Mouse (Mus musculus) kidney, embryonic 16.5 days (tissue): ENCODE measurements around the gene Shisa3. TPM values are rescaled to one million over a fixed set of nuclear protein-coding genes. Genes with fewer than 3 reads are reported as not detected.

Experiments used
- ATAC-seq: fragments of 200-750 bp; cut with Nextera tagmentation; 2 replicates; pipeline ENCODE4 v1.8.0; 2017; ENCODE audit warnings: moderate TSS enrichment; ENCODE audit not compliant: low FRiP score, low TSS enrichment
- H3K27ac ChIP-seq: fragments of 300-500 bp; sonication (generic); 2 replicates; pipeline ENCODE4 v1.5.1; 2014; ENCODE audit warnings: low read length
- H3K27me3 ChIP-seq: fragments of 300-500 bp; sonication (generic); 2 replicates; pipeline ENCODE4 v1.6.1; 2014; ENCODE audit warnings: low read length, control low read depth, mixed read lengths; ENCODE audit not compliant: insufficient read depth
- H3K36me3 ChIP-seq: fragments of 300-500 bp; sonication (generic); 2 replicates; pipeline ENCODE4 v1.6.1; 2014; ENCODE audit warnings: low read length, control low read depth, mixed read lengths; ENCODE audit not compliant: insufficient read depth
- H3K4me1 ChIP-seq: fragments of 300-500 bp; sonication (generic); 2 replicates; pipeline ENCODE4 v1.6.1; 2014; ENCODE audit warnings: low read length, control low read depth, mixed read lengths; ENCODE audit not compliant: insufficient read depth
- H3K4me2 ChIP-seq: fragments of 300-500 bp; sonication (generic); replicated peaks from 2 replicates; pipeline ENCODE4 v1.6.1; 2014; ENCODE audit warnings: low read depth, low read length
- H3K4me3 ChIP-seq: fragments of 300-500 bp; sonication (generic); 2 replicates; pipeline ENCODE4 v1.5.1; 2014; ENCODE audit warnings: mild to moderate bottlenecking, low read length
- H3K9ac ChIP-seq: fragments of 300-500 bp; sonication (generic); replicated peaks from 2 replicates; pipeline ENCODE4 v1.6.1; 2014; ENCODE audit warnings: low read length
- H3K9me3 ChIP-seq: fragments of 300-500 bp; sonication (generic); 2 replicates; pipeline ENCODE4 v1.6.1; 2016; ENCODE audit warnings: low read length, control low read depth
- WGBS: fragments of 180-500 bp; shearing (Covaris S2); extraction: QIAGEN DNeasy Blood & Tissue Kit; methylation state at CpG from one replicate; pipeline ENCODE4 v1.1.7; 2014; 5-methylcytosine and 5-hydroxymethylcytosine counted together
- polyA plus RNA-seq: library from polyadenylated mRNA; unstranded; fragments of >200 nt; fragmentation: Nextera tagmentation; extraction: Ambion mirVana; gene quantifications from 2 replicates; pipeline ENCODE4 v1.2.1, GENCODE M21; 2015

The Shisa3 gene
- polyA plus RNA-seq, 1 experiment from 2014 or later = 92.3 TPM

GRCm38 (mm10) chr5:67631261-67631660 lies 23.6 kb downstream of the Shisa3 start:
- Histone ChIP-seq H3K4me2 (no peak overlapping the region), H3K27me3 (no peaks in the 10 kb centered on the region), H3K36me3 (no peaks in the 10 kb centered on the region), H3K27ac (no peak overlapping the region), H3K4me1 (peaks cover 18% of the 10 kb centered on the region; the same call in 1 of the 2 replicates), H3K9me3 (no peaks in the 10 kb centered on the region), H3K9ac (no peak overlapping the region), H3K4me3 (no peak overlapping the region)
- ATAC-seq = no peak
- 94% methylated on average over 12 of the region's 12 CpGs for WGBS

DNA sequence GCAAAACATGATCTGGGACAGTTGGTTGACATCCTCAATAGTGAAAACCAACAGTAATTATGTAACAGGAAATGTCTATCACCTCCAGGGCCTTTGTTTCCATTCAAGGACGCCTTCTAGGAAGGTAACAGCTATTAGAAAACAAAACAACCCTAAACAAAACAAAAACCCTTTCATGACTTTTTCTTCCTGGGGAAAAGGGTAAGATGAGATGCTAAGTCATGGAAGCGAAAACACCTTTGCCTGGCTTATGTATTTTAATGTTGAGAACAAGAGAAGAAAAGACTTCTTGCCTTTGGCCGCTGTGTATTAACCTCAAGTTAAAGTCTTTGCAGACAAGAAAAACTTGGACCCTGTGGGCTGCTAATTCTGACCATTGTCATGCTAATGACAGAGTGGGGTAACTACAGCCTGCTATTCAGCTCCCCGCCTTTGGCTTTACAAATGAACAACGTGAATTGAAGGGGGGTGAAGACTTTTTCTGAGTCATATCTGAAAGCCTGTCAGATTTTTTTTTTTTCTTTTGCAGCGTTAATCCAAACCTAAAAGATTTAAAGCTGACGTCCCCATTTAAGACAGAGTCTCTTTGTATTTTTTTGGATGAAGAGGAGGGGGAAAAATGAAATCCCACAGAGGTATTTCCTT lies 25.6 kb downstream of the Shisa3 start:
- Histone ChIP-seq H3K27ac (no peak overlapping the region), H3K36me3 (no peaks in the 10 kb centered on the region), H3K27me3 (no peaks in the 10 kb centered on the region), H3K4me3 (no peak overlapping the region), H3K9ac (no peak overlapping the region), H3K4me1 (peaks cover 18% of the 10 kb centered on the region; the same call in 1 of the 2 replicates), H3K9me3 (no peaks in the 10 kb centered on the region), H3K4me2 (no peak overlapping the region)
- no peak for ATAC-seq
- 40% methylated on average over 7 of the region's 7 CpGs for WGBS

DNA sequence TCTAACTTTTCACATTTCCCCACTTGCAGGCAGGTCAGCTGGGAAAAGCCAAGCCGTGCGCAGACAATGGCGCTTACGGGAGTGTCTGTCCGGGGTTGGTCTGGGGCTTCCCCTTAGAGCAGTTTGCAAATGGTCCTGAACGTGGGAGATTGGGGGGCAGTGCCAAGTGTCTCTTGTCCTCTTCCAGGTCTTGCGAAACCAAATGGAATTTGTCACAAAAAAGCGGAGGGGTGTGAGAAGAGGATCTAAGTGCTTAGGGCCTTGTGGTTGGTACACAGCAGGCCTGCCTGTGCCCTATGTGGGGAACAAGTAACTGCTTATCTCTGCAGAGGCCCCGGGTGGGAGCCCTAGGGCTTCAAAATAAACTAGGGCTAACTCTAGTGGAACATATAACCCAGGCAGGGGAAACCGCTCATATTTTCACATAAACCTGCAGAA lies 26.2 kb downstream of the Shisa3 start:
- Histone ChIP-seq H3K27me3 (no peaks in the 10 kb centered on the region), H3K36me3 (no peaks in the 10 kb centered on the region), H3K9me3 (no peaks in the 10 kb centered on the region), H3K4me2 (no peak overlapping the region), H3K27ac (no peak overlapping the region), H3K4me1 (peaks cover 18% of the 10 kb centered on the region; the same call in 1 of the 2 replicates), H3K9ac (no peak overlapping the region), H3K4me3 (no peak overlapping the region)
- 30% methylated on average over 10 of the region's 10 CpGs for WGBS
- no peak for ATAC-seq

DNA sequence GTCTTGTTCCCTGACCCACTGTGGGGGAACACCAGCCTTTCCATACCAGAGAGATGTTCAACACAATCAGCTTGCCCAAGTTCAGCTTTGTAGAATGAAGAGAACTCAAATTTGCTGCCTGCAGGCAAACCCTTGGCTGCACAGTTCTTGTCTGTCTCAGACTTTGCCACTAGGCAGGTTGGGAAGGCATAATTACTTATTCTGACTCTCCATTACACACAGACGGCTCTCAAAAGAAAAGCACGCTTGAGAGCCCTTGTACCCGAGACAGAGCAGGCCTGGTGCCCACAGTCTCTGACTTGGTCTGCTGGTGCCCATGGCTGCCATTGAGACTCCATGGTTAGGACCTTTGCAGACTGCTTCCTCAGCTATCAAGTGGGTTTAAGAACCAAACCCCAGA lies 26.7 kb downstream of the Shisa3 start:
- Histone ChIP-seq H3K9me3 (no peaks in the 10 kb centered on the region), H3K9ac (no peak overlapping the region), H3K4me2 (no peak overlapping the region), H3K27ac (0 out of 2 replicates have a peak overlapping the region, but pooled peaks have one; percentile 1), H3K36me3 (no peaks in the 10 kb centered on the region), H3K4me1 (peaks cover 16% of the 10 kb centered on the region; the same call in 1 of the 2 replicates), H3K4me3 (no peak overlapping the region), H3K27me3 (no peaks in the 10 kb centered on the region)
- WGBS = 42% methylated on average over 3 of the region's 3 CpGs
- ATAC-seq = 0 out of 2 replicates have a peak, but pooled peaks have one; percentile 57

DNA sequence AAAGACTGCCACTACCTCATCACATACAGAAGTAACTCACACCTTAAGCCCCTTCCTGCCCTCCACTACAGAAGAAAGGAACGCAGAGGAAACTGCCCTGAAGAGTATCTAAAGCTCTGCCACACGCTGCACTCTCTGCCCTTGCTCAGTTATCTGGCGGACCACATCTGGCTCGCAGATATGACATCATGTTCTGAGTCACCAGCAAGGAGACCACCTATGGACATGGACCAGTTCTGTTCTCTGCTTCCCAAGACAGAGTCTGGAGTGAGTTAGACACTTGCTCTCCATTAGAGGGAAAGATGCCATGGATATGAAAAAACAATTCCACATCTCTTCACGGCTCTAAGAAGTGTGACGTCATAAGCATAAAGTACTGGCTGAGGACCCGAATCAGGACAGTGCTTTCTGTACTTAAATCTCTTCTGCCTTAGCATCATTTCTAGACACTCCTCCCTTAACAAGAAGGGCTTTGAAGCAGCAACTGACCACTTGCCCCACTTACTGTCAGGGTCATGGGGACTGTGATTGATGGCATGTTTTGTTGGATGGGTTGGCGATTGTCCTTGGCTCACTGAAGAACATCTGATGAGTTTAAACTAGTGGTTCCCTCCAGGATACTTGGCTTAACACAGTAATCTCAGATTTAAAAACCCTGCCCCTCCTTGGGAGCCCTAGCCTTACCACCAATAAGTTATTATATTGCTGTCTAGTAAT lies 33.1 kb downstream of the Shisa3 start:
- H3K27ac ChIP-seq = peak overlapping the region; percentile 40; the same call in 1 of the 2 replicates
- H3K4me1 ChIP-seq = peaks cover 15% of the 10 kb centered on the region
- H3K36me3 ChIP-seq = no peaks in the 10 kb centered on the region
- no peak overlapping the region for H3K4me3 ChIP-seq
- H3K27me3 ChIP-seq = no peaks in the 10 kb centered on the region
- H3K9ac ChIP-seq = no peak overlapping the region
- ATAC-seq = no peak; the same call in 1 of the 2 replicates
- H3K9me3 ChIP-seq = no peaks in the 10 kb centered on the region
- WGBS = 56% methylated on average over 8 of the region's 8 CpGs
- H3K4me2 ChIP-seq = no peak overlapping the region

DNA sequence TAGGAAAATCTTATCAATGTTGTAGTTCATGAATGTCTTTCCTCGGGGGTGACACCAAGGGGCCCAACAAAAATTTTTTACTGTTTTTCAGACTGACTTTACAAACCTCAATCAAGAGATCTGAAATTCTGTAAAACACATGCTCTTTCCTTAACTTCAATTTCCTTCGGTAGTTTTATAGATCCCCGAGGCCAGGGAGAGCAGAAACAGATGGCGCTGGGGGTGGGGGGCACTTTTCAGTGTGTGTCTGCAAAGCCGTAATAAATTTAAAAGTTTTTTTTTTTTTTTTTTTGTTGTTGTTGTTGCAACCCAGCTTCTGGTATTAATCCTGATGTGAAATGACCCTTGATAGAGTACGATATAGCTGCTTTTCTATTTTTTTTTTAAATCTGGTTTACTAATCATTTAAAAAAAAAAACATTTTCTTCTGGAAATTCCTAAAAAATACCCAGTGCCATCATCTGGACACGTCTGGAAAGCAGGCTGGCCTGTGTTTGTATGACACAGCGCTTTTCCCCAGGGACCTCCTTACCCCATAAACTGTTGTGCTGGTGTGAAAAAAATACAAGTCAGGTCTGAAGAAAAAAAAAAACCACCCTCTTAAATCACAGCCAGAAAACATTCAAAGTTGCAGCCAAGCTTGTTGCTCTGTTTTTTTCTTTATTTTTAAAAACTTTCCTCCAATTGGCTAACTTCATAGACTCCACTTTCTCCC lies 33.9 kb downstream of the Shisa3 start:
- Histone ChIP-seq H3K4me2 (0 out of 2 replicates have a peak overlapping the region, but pooled peaks have one; percentile 24), H3K36me3 (no peaks in the 10 kb centered on the region), H3K9ac (no peak overlapping the region), H3K27ac (peak overlapping the region; percentile 51), H3K27me3 (no peaks in the 10 kb centered on the region), H3K4me1 (peaks cover 15% of the 10 kb centered on the region), H3K4me3 (no peak overlapping the region), H3K9me3 (no peaks in the 10 kb centered on the region)
- no peak; the same call in 1 of the 2 replicates for ATAC-seq
- 28% methylated on average over 8 of the region's 8 CpGs for WGBS

DNA sequence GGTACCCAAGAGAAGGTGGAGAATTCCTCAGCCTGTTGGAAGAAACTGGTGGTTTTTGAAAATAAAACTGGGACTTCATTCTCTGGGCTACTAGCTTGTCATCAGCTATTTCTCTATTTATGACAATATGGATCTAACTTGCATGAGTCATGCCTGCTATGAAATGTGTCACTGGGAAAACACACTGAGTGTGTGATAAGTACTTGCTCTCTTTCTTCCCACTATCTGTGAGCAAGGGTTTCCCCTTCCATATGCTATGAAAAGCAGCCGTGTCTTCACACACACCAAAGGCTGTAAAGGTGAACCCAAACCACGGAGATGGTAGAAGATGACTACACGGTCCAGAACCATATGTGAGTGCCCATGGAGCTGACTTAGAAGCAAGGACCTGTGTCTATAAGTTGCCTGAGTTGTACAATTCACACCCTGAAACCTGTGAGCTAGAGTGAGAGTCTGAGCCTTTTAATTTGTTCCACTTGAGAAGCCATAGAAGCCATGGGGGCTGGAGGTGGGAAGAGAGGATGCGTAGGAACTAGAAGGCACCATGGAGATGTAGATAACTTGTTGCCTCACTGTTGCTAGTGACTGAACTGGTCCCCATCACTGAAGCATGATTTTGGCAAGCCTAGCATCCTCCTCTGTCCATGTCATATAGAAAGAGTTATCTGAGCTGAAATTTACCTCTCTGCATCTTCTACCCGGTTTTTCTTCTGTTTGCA lies 36.0 kb downstream of the Shisa3 start:
- H3K4me3 ChIP-seq = no peak overlapping the region
- no peak overlapping the region for H3K9ac ChIP-seq
- ATAC-seq = no peak
- WGBS = 89% methylated on average over 5 of the region's 5 CpGs
- H3K27ac ChIP-seq = no peak overlapping the region
- H3K36me3 ChIP-seq = no peaks in the 10 kb centered on the region
- no peaks in the 10 kb centered on the region for H3K27me3 ChIP-seq
- H3K4me1 ChIP-seq = peaks cover 15% of the 10 kb centered on the region
- no peak overlapping the region for H3K4me2 ChIP-seq
- no peaks in the 10 kb centered on the region for H3K9me3 ChIP-seq

DNA sequence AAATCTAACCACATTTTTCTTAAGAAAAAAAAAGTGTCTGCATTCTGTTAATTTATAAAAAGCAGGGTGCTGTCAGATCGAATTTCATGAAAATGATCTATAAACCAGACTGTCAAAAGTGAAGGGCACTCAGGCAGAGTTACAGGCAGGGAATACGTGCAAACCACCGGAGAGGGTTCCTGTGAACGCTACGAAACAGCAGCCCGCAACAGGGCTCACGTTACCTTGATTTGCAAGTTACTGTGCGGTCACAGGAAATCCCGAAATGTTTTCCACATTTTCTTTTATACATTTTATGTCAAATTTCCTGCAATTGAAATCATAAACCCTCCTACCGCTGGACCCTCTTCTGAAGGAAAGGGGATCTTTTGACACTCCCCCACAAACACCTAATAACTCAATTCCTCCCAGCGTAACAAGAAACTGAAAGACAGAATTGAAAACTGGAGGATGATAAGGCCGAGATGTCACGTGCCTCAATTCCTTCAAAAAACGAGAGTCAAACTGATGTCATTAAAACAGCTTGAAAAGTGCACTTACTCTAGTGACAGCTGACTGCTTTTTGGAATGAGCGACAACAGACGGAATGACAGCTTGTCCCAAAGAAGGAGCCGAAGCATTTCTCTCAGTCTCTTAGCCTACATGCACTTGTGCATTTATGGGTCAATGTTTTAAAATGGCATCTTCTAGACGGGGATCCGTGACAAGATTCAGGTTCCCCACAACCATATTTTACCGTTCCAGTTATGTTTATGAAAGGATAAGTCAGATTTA lies 39.3 kb downstream of the Shisa3 start:
- H3K4me2 ChIP-seq = peak overlapping the region; percentile 21
- peaks cover 6% of the 10 kb centered on the region for H3K4me1 ChIP-seq
- no peaks in the 10 kb centered on the region for H3K9me3 ChIP-seq
- no peak overlapping the region for H3K27ac ChIP-seq
- no peak overlapping the region for H3K9ac ChIP-seq
- no peak overlapping the region for H3K4me3 ChIP-seq
- no peak for ATAC-seq
- no peaks in the 10 kb centered on the region for H3K27me3 ChIP-seq
- H3K36me3 ChIP-seq = no peaks in the 10 kb centered on the region
- WGBS = 37% methylated on average over 20 of the region's 20 CpGs

DNA sequence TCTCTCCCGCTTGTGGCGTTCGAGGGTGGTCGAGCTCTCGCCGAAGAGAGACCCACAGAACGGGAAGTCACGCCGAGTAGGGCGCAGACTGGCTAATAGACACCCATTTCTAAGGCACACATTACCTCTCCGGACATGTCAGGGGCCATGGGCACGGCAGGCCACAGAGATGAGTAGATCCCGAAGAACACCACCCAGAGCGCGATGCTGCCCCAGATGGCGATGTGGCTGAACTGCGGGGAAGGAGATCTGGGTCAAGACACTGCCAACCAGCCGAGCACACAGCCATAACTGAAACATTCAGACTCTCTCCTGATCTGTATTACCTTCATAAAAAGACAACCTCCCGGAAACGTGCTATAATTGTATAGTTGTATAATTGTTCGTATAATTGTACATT lies 39.9 kb downstream of the Shisa3 start:
- Histone ChIP-seq H3K4me3 (no peak overlapping the region), H3K9ac (no peak overlapping the region), H3K27me3 (no peaks in the 10 kb centered on the region), H3K9me3 (no peaks in the 10 kb centered on the region), H3K36me3 (no peaks in the 10 kb centered on the region), H3K4me2 (no peak overlapping the region), H3K27ac (no peak overlapping the region), H3K4me1 (peaks cover under 1% of the 10 kb centered on the region; the same call in 1 of the 2 replicates)
- WGBS = 79% methylated on average over 21 of the region's 21 CpGs
- 0 out of 2 replicates have a peak, but pooled peaks have one; percentile 36 for ATAC-seq
